Mouse (Mus musculus): ENCODE measurements around the gene Ccl27a.
"Not testable (repeated sequence)": the region's sequence is repeated elsewhere in the genome, so short reads cannot be mapped to it uniquely, and the experiment has no call there.

Gene Ccl27a

DNA sequence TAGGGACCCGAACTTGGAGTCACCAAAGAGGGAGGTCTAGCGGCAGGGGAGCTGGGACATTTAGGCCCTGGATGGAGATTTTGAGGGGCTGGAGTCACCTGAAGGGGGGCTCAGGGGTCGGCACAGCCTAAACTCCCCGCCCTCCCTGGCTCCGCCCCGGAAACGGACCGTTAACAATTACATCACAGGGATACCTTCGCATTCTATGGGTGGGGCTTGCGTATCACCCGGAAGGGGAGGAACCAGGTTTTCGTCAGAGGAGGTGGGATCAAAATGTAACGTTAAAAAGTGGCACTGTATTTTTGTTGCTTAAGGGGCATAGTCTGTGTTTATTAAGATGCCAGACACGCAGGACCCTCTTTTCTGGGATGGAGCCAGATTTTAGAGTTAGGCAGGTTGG lies at the start of gene Ccl27a:
Gene Ccl27a, minus strand, starts transcription at position 246 of the 400 bp plus-strand sequence.
- CTCF ChIA-PET, result not testable (repeated sequence)

DNA sequence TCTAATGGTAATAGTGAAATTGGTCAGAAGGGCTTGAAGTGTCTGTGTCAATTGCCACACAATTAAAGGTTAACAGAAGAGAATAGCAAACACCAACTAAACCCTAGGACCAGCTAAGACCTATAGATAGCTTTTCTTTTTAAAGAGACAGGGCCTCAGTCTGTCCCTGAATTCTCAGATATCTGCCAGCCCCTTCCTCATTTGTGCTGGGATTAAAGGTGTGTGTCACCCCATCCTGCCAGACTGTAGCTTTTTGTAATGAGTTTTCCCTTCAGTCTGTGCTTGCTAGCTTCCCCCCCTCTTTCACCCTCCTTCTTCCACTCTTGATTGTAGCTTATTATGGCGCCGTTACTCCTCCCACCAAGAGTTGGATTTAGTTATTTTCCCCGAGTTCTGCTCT lies 9.2 kb upstream of the Ccl27a start:
- CTCF ChIA-PET, result not testable (repeated sequence)

DNA sequence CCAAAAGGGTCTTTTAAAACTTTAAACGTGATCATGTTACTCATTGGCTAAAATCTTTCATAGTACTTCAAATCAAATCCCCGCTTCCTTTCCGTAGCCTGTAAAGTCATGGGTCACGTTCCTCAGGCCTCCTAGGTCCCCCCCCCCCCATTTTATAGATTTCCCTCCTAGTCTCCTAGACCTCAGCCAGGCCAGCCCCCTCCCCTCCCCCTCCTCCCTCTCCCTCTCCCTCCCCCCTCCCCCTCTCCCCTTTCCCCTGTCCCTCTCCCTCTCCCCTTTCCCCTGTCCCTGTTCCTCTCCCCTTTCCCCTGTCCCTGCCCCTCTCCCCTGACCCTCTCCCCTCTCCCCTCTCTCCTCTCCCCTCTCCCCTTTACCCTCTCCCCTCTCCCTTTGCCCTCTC lies 8.7 kb upstream of the Ccl27a start:
- CTCF ChIA-PET, result not testable (repeated sequence)

DNA sequence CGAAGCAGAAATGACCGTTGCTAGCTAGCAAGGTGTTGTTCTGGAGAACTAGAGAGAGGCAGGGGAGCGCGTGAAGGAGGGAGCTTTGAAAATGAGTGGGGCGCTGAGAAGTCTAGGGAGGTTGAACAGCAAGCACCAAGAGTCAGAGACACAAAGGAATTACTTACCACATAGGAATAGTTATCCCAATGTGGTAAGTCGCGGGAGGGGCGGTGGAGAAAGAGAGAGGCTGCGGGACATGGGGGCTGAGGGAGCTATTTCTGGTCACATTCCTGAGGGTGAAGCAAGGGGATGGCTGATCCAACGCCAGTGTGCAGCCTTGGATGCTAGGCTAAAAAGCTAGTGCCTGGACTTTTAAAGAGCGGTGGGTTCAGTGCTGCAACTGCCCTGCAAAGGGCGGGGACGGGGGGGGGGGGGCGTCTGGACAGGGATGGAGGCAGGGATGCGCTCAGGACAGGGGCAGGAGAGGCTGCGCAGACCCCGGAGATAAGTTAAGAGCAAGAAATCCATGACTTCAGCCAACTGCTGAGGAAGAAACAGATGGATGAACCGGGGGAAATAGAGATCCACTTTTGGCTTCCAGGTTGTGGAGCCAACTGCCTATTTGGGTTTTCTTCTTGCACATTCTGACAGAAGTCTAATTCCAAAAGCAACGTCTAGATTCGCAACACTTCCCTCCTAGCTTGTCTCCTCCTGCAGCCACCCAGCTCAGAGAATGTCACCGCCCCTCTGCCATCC lies 7.9 kb upstream of the Ccl27a start:
- CTCF ChIA-PET, result not testable (repeated sequence)

DNA sequence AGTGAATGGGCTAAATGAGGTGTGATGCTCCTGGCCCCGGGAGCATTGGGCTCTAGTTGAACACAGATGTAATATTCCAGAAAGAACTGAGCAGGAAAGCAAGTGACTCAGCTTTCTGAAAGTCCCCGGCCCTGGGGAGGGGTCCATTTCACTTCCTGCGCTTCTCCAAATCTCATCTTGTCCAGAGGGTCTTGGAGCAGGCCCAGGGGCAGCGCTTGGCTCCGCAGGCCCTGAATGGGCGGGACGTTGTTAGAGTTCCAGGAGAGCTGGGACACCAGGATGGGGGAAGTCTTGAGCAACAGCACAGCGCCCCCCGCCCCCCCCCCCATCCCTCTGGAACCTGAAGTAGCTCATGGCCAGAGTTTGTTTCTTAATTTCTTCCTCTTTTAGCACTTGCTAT lies 7.2 kb upstream of the Ccl27a start:
- CTCF ChIA-PET, result not testable (repeated sequence)

DNA sequence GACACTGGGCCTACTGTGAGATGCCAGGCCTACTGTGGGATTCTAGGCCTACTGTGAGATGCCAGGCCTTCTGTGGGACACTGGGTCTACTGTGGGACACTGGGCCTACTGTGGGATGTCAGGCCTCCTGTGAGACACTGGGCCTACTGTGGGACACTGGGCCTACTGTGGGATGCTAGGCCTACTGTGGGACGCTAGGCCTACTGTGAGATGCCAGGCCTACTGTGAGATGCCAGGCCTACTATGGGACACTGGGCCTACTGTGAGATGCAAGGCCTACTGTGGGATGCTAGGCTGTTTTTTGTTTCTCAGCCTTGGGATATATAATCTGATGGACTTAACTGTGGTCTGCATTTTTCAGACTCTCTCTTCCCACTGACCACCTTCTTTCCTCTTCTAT lies 1.8 kb upstream of the Ccl27a start:
- CTCF ChIA-PET, result not testable (repeated sequence)

DNA sequence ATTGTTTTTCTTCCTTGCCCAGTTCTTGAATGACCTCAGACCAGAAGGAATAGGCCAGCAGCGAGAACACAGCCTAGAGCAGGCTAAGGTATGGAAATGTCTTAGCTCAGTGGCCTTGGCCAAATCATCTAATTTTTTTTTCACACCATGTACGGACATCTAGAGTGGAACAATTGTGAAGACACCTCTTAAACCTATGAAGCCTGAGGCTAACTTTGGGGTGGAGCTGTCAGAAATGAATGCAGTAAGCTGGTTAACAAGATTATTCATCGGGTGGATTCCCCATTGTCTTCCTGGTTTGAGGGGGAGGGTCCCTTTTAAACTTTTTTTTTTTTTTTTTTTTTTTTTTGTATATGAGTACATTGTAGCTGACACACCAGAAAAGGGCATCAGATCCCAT lies 459 bp upstream of the Ccl27a start:
- CTCF ChIA-PET, result interaction anchor here (0.7 kb wide), 1 partner anchor 36 kb away, joined by 11 read pairs; no protein-coding TSS in a partner anchor

DNA sequence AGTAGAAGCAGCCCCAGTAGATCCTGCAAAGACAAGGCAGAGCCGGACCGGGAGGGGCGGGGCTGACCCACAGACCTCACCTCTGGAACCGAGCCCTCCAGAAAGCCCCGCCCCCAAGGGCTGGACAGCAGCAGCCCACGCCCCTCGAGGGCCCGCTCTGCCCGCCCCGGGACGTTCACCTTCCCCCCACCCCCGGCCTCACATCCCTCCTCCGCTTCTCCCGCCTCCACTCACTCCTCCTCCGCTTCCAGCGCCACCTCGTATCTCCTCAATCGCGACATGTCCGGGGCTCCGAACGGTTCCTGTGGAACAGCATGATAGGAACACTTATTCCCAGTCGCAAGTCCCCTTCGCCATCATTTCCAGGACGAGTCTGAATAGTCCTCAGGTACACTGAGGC lies 545 bp downstream of the Ccl27a start:
- CTCF ChIA-PET, result not testable (repeated sequence)

DNA sequence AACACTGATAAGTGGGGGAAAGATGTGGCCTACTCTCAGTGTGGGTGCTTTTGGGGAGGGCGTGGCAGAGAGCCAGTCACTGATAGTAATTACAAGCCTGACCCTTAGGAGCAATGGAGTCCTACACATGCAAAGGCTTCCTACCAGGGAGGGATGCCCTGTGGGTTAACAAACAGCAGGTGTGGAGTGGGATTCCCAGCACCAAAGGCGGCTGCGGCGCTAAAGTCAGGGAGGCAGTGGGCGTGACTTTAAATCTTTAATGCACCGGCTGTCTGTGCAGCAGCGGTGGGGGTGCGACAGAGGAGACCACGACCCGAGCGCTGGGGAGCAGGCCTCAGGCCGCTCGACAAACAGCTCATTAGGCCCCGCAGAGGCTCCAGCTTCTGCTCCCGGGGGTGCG lies 1.1 kb downstream of the Ccl27a start:
- CTCF ChIA-PET, result not testable (repeated sequence)

DNA sequence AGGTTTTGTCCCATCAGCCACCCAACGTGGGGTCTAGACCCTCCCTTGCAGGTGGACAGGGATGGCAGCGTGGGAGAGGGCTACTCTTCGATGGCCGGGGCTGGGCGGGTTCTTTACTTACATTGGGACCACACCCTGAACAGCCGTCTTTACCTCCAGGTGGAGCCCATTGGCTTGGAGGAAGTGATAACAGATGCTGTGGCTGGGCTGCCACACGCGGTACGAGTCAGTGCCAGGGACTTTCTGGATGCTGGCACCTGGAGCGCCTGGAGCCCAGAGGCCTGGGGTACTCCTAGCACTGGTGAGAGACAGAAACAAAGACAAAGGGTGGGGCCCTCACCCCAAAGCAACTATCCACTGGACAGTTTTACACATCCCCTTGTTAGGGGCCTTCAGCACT lies 6.7 kb downstream of the Ccl27a start:
- CTCF ChIA-PET, result not testable (repeated sequence)

DNA sequence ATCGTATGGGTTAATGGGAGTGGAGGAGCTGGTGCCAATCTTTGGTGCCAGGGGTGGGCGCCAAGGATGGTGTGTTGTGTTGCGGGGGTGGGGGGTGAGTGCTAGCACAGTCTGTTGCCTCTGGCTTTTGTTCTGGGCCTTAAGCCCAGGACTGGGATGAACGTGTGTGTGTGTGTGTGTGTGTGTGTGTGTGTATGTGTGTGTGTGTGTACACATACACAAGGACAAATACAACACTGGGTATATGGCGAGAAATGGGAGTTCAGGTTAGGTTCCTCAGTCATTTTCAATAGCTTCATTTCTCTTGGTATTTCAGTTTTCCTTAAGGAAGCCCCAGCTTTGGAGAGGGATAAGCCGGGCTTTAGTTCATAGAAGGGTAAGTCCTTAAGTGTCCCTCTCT lies 10.9 kb downstream of the Ccl27a start:
- CTCF ChIA-PET, result not testable (repeated sequence)

DNA sequence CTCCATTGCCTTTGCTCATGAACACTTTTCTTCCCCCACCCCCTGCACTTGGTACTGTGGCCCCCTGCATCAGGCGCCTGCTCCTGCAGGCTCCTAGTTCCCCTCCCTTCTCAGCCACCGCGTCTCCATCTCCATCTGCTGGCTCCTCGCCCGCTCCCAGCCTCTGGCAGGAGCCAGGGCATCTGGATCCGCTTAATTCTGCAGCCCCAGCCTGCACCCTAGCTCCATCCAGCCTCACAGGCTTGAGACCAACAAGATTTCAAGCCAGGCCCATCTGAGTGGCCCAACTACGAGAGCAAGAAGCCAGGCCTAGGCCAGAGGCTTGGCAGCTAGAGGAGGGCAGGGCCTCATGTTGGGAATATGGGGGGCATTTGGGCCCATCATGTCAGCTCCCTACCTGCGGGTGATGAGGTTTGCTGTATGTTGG lies 11.3 kb downstream of the Ccl27a start:
- CTCF ChIA-PET, result not testable (repeated sequence)

DNA sequence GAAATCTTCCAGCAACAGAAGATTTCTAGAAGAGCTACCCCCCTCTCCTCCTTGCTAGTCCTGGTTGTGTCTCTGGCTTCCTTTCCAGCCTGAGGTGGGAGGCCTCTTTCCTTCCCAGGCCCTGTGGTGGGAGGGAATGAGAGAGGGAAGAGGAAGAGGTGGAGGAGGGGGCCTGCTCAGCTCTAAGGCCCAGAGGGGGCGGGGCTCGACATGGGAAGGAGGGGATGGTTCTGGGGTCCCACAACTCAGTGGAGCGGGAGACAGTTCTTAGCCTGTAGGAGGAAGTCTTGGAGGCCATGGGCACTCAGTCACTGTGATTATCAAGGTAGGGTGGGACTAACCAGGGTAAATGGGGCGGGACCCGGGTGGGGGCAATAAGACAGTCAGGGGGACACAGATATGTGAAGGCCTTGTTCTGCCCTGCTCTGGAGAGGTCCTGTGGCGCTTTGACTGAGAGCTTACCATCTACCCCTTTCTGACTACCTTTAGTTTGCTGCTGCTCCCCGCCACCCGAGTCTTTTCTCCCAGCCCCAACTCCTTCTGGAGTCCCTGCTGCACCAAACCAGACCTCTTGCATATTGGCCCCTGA lies 11.9 kb downstream of the Ccl27a start:
- CTCF ChIA-PET, result no interaction called here

DNA sequence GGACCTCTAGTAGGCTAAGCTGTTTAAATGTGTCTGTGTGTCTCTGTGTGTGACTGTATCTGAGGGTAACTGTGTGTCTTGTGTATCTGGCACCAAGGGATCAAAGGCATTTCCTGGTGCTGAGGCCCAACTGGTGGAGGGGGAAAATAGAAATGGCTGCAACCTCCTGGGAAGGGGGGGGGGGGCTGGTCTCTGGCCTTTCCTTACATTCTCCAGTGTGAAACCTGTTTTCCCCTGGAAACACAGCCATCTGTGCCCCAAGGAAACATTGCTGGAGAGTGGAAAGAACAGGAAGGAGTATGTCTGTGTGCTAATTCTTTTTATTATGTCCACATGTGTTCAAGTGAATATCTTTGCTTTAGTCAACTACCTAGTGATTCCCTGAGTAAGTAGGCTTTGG lies 12.4 kb downstream of the Ccl27a start:
- CTCF ChIA-PET, result no interaction called here

DNA sequence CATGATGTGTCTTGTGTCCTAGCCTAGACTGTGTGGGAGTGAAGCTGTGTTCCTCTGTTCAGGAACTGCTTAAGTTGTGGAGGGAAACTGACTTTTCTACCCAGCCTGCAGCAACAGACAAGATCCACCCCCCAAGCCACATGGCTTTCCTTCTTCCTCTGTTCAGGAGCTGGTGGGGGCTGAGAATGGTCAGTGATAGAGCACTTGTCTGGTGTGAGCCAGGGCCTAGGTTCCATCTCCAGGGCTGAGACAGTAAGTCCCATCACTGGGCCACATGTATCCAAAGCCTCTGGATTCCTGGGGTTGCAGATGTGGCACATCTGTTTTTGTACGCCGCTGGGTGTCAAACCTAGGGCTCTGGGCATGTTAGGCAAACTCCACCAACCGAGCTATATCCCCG lies 13.1 kb downstream of the Ccl27a start:
- CTCF ChIA-PET, result no interaction called here

DNA sequence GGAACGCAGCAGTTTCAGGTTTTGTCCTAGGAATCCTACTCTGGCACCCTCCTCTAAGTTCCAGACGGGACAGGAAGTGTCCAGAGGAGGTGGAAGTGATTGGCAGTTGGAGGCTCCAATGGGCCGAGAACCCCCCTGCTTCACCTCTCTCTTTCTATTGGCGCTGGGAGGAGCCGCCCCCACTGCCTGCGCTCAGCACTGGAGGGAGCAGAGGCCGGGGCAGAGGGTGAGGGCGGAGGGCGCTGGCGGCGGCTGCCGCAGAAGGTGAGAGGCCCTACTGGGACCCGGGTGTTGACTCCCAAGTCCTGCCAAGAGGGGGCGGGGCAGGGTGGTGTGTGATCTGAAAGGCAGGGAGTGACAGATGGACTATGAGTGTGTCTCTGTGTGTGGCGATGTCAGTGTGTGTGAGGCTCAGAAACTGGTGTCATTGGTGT lies 13.7 kb downstream of the Ccl27a start:
- CTCF ChIA-PET, result no interaction called here

DNA sequence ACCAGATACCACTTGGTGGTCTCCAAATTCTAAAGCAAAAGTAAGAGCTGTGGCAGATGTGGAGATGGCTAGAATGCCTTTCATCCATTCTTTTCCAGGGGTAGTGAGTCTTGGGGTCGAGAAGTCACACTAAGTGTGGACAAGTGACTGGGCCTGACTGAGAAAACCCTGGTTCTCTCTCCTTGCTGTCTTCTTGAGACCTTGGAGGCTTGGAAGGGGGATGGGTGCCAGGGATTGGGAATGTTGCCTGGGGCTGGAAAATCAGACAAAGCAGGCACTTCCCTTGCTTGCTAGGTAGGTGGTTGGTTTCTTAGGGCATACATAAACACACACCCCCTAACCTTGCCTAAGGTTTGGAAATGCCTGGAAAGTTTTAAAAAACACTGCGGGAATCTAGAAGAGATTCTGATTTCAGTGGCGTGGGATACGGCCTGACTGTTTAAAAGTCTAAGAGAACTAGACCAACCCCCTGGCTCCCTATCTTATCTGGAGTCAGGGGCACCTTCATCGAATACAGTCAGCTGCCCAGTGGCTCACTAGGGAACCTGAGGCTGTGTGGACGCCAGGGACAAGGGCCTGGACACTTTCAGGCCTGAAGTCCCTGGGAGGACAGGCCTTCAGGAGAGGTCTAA lies 14.3 kb downstream of the Ccl27a start:
- CTCF ChIA-PET, result no interaction called here

DNA sequence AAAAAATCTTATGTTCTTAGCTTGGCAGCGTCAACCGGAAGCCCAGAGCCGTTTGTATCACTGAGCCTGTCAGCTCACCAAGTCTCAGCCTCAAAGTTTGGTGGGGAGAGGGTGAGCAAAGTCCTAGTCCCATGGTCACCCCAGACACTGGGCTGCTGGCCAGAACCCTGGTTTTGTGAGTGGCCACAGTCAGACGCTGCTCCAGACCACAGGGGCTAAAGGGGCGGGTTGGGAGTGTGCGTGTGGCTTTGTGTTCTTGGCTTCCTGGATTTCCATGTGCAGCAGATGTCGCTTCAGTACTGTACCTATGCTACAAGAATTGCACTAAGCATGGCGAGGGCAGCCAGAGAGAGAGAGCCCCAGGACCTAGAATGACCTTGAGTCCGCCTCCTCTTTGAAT lies 14.8 kb downstream of the Ccl27a start:
- CTCF ChIA-PET, result no interaction called here

DNA sequence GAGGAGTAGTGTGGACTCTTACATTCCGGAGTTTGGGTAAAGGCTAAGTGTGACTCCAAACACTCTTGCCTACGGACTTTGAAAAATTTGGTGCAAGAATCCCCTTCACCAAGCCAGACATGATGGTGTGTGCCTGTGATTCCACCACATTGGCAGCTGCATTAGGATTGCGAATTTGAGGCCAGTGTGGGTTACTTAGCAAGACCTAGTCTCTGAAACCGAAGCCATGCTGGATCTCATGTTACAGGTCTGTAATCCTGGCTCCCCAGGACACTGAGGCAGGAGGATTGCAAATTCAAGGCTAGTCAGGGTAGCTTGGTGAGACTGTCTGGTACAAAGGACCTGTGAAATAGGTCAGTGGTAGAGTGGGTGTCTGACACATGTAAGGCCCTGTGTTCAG lies 15.3 kb downstream of the Ccl27a start:
- CTCF ChIA-PET, result no interaction called here

DNA sequence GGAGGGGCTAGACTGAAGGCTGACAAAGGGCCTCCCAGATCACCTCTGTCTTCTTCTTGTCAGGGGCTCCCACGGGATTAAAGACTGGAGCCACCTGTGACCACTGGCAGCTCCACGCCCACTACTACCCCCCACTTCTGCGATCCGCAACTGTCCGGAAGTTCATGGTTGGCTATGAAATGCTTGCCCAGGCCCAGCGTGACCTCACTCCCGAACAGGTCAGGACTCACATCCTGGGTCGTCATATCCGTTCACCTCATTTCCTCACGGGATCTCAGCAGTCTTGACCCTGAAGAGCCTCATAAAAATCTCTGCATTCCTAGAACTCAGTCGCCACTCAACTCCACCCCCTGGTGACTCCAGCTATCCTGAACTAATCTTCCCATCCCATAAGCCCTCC lies 16.0 kb downstream of the Ccl27a start:
- CTCF ChIA-PET, result interaction anchor here (0.6 kb wide), 1 partner anchor 306 kb away, joined by 3 read pairs; no protein-coding TSS in a partner anchor

DNA sequence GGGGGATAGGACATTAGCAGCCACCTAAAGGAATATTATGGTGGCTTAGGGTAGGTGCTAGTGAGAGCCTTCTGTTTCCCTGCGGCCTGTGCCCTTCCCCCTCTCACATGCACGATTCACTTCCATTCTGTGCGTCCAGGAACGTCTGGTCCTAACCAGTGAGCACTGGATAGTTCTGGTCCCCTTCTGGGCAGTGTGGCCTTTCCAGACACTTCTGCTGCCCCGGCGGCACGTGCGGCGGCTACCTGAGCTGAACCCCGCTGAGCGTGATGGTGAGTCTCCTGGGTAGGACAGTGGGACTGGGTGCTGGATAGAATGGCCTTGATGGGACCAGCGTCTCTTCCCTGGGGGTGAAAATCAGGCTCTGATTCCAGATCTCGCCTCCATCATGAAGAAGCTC lies 16.7 kb downstream of the Ccl27a start:
- CTCF ChIA-PET, result interaction anchor here (0.6 to 0.8 kb wide), 2 partner anchors 15 to 305 kb away, joined by 3 read pairs; no protein-coding TSS in a partner anchor

DNA sequence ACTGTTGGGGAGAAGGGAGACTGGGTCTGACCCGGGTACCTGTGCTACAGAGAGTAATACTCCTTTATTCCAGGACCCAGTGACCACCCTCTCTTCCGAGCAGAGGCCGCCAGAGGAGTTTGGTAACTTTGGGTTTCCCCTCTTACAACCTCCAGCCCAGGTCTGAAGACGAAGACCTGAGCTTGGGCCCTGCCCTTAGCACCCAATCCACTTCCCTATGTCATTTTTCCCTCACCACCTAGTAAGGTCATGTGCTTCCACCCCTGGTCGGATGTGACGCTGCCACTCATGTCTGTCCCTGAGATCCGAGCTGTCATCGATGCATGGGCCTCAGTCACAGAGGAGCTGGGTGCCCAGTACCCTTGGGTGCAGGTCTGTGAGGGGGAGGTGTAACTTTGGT lies 17.6 kb downstream of the Ccl27a start:
- CTCF ChIA-PET, result no interaction called here
